Mouse (Mus musculus) ES-CJ7 (cell line): ENCODE results near the gene Gm10024.
A peak's percentile ranks its signal among the peaks of the same experiment; 100 is the strongest.
"Not testable (repeated sequence)": the region's sequence is repeated elsewhere in the genome, so short reads cannot be mapped to it uniquely, and the experiment has no call there.

Experiments used
- DNase-seq: peaks from one replicate; pipeline ENCODE4 v3.0.0; 2011; ENCODE audit warnings: low read depth, low spot score

The Gm10024 gene

GRCm38 (mm10) chr10:77729241-77729640 lies 18.0 kb downstream of the Gm10024 start:
- peak; percentile 60 for DNase-seq

GRCm38 (mm10) chr10:77735928-77736327 lies 24.7 kb downstream of the Gm10024 start:
- DNase-seq = peak; percentile 12

GRCm38 (mm10) chr10:77738929-77739328 lies 27.7 kb downstream of the Gm10024 start:
- no peak for DNase-seq

GRCm38 (mm10) chr10:77741924-77742688 lies 30.8 kb downstream of the Gm10024 start, which contains the start of gene Gm18596:
Gm18596 (minus strand) TSS chr10:77742638.
- not testable (repeated sequence) for DNase-seq

GRCm38 (mm10) chr10:77750686-77751085 lies 39.4 kb downstream of the Gm10024 start:
- DNase-seq = not testable (repeated sequence)

- not testable (repeated sequence) for DNase-seq
These were observed 40.0 kb downstream of the Gm10024 start, which contains the start of gene Gm9736 for GRCm38 (mm10) chr10:77751254-77751653. Gm9736 (minus strand) TSS chr10:77751354.

GRCm38 (mm10) chr10:77752312-77752711 lies 41.1 kb downstream of the Gm10024 start:
- DNase-seq = not testable (repeated sequence)

- DNase-seq = peak; percentile 28
These were observed 42.2 kb downstream of the Gm10024 start for GRCm38 (mm10) chr10:77753448-77753847.

GRCm38 (mm10) chr10:77759582-77759981 lies 48.3 kb downstream of the Gm10024 start, which contains the start of gene Gm3233:
Gm3233 (minus strand) TSS chr10:77759682.
- DNase-seq = not testable (repeated sequence)
